Mouse (Mus musculus) natural killer cell, adult 2 months (primary cell): Measurements from ENCODE around the gene Cflar.

Experiments used
- DNase-seq, 2 experiments: peaks; one replicate each; pipeline ENCODE4 v3.0.0; 2022; ENCODE audit warnings: low spot score in 2 of 2

Gene Cflar

GRCm38 (mm10) chr1:58712076-58713061, 1.1 kb downstream of the Cflar start:
- peak; percentile 55 to 68 for DNase-seq

- DNase-seq = peak; percentile 41
These were observed 2.0 kb downstream of the Cflar start for GRCm38 (mm10) chr1:58713081-58713892.

GRCm38 (mm10) chr1:58713893-58714231, 2.6 kb downstream of the Cflar start:
- no peak for DNase-seq

- no peak for DNase-seq
These were observed 3.1 kb downstream of the Cflar start for GRCm38 (mm10) chr1:58714361-58714760.

- no peak for DNase-seq
These were observed 4.2 kb downstream of the Cflar start for GRCm38 (mm10) chr1:58715536-58715935.

GRCm38 (mm10) chr1:58716162-58716882, 5.0 kb downstream of the Cflar start:
- DNase-seq = no peak

GRCm38 (mm10) chr1:58716883-58717220, 5.5 kb downstream of the Cflar start:
- DNase-seq = no peak

- DNase-seq = no peak
These were observed 6.4 kb downstream of the Cflar start for GRCm38 (mm10) chr1:58717589-58718270.

- DNase-seq = no peak
These were observed 8.1 kb downstream of the Cflar start for GRCm38 (mm10) chr1:58719356-58719945.

- no peak for DNase-seq
These were observed 8.8 kb downstream of the Cflar start for GRCm38 (mm10) chr1:58720090-58720489.

GRCm38 (mm10) chr1:58720988-58721387, 9.7 kb downstream of the Cflar start:
- DNase-seq = peak; percentile 30 to 43

- DNase-seq = peak; percentile 31 to 45
These were observed 11.0 kb downstream of the Cflar start for GRCm38 (mm10) chr1:58722115-58722938.

- DNase-seq = no peak
These were observed 11.9 kb downstream of the Cflar start for GRCm38 (mm10) chr1:58723062-58723808.

- DNase-seq = no peak
These were observed 12.6 kb downstream of the Cflar start for GRCm38 (mm10) chr1:58723809-58724405.

GRCm38 (mm10) chr1:58724533-58724932, 13.2 kb downstream of the Cflar start:
- no peak for DNase-seq

- DNase-seq = no peak
These were observed 13.8 kb downstream of the Cflar start for GRCm38 (mm10) chr1:58725095-58725494.

GRCm38 (mm10) chr1:58725767-58726166, 14.5 kb downstream of the Cflar start:
- no peak for DNase-seq

- DNase-seq = no peak
These were observed 15.9 kb downstream of the Cflar start for GRCm38 (mm10) chr1:58727019-58727746.
